Mouse (Mus musculus): ENCODE data around the gene P3h3.
"Not testable (repeated sequence)": the region's sequence is repeated elsewhere in the genome, so short reads cannot be mapped to it uniquely, and the experiment has no call there.

Gene P3h3

DNA sequence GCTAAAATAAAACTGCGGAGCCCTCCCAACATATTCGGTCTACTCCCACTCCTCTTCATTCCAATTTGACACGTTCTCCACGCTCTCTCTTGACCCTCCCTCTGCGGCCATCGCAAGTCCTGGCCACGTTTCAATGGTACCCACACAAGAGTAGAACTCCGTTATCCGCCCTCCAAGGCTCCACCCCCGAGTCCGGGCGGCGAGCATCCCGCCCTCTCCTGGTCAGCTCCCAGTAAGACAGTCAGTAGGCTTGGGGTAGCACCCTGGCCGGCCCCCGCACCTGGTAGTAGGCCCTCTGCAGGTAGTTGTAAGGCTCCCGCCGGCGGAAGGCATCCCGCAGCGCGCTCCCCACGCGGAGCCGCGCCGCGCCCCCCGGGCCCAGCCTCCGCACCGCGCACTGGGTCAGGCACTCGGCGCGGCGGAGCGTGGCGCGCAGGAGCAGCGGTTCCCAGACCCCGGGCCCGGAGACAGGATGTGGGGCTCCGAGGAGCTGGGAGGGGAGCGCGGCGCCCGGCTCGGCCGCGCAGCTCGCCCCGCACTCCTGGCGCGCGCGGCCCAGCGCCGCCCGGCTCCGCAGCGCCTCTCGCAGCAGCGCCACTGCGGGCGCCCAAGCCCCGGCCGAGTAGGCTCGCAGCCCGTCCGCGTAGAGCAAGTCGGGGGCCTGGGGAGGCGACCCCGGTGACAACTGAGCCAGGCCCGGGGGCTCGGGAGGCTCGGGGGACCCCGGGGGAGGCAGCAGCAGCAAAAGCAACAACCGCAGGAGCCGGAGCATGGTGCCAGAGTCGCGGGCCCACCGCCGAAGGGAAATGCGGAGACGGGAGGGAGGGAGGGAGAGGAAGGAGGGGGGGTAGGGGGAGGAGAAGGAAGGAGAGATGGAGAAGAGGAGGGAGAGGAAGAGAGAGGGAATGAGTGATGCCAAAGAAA, at the start of gene P3h3:
Gene P3h3 (minus strand): TSS at position 837 of the 924 bp plus-strand sequence.
- DNase-seq, result peak; percentile 62 to 72

DNA sequence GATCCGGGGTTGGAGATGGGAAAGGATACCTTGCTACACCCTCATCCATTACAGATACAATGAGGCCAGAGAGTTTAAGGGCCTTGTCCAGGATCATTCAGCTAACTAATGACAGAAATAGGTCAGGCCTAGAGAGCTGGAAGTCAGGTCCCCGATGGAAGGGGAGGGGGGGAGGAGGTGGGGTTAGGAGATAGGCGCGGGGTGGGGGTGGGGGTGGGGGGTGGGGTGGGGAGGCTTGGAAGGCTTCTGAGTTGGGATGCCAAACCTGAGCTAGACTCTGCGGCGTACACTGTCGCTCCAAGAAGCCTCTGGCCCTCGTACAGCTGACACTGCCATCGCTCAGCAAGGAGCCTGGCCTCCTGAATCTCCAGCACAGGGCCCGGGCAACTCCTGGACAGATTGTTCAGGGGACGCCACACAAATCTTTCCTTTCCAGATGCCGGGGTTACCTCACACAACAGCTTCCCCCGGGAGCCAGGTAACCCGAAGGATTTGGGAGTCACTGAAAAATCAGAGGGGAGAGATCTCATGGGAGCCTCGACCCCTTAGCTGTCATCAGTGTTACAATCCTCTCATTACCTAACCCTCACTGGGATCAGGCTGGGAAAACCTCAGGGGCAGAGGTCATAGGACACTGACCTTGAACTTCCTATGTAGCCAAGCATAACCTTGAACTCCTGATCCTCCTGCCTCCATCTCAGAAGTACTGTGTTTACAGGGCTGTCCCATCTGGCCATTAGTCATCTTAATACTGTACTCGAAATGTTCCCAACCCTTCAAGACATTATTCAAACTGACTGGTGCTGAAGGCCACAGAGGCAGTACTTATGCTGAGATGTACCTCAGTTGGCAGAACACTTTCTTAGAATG, 47.7 kb upstream of the P3h3 start:
- no peak for DNase-seq

DNA sequence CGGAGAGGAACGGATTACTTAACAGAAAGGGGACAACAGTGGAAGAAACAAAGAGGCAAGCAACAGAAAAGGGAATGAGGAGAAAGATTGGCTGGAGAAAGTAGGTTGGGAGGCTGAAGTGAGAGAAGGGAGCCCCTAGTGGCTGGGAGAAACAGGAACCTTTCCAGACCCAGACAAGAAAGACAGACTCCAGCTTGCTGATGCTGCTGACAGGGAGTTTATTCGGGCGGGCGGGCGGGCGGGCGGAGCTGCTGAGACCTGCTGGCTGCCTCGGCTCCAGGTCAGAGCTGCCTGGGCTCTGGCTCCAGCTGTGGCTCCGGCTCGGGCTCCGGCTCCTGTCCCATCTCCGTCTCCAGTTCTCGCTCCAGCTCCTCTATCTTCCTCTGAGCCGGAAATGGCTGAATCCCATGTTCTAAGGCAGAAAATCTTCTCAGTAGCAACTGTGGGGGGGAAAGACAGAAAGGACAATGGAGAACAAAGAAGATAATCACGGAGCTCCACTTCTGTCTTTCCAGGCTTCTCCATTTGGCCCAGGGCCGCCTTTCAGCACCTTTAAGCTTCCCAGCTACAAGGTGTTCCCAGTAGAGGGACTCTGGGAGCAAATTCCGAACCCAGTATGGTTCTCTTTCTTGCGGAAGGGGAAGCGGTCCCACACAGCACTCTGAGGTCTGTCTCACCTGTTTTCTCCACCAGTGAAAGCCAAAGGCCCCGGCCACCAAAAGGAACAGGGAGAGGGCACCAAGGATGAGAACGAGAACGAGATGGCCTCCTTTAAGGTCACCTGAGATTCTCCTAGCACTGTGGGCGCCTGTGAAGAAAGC, 46.8 kb upstream of the P3h3 start:
- no peak for DNase-seq

- DNase-seq, result peak; percentile 89 to 97
Observed at GRCm38 (mm10) chr6:124903580-124904151, 46.1 kb upstream of the P3h3 start.

GRCm38 (mm10) chr6:124901851-124902250, 44.3 kb upstream of the P3h3 start:
- no peak for DNase-seq

GRCm38 (mm10) chr6:124900801-124901480, 43.4 kb upstream of the P3h3 start:
- no peak for DNase-seq

DNA sequence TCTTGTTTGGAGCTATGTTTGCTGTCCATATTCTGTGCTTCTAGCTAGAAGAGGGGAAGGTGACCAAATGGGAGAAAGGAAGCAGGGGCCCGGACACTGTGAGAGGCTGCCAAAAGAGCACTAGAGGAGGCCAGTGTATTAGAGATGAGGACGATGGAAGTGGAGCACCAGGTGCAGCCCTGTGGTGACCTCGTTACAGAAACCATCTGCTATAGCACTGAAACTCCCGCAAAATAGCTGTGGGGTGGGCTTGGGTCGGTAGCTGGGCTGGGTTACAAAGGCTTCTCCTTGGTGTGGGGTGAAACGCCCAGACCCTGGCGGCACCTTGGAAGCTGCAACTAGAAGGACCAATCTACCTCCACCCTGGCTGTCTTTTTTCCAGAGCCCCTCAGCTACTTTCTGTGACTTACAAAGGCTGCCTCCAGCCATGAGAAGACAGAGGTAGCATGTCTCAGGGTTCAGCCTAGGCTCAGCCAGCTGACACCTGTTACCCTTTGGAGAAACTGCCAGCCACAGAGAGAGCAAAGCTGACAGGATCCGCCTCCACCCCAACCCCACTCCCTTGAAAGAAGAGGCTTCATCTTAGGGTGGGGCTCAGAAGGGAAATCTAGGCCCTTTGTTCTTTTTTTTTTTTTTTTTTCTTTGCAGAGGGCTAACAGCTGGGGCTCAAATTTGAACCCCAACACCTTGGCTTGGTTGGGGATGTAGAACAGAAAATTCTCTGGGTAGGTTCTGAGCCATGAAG, 42.7 kb upstream of the P3h3 start:
- no peak for DNase-seq

GRCm38 (mm10) chr6:124898359-124898758, 40.8 kb upstream of the P3h3 start:
- DNase-seq, result no peak

DNA sequence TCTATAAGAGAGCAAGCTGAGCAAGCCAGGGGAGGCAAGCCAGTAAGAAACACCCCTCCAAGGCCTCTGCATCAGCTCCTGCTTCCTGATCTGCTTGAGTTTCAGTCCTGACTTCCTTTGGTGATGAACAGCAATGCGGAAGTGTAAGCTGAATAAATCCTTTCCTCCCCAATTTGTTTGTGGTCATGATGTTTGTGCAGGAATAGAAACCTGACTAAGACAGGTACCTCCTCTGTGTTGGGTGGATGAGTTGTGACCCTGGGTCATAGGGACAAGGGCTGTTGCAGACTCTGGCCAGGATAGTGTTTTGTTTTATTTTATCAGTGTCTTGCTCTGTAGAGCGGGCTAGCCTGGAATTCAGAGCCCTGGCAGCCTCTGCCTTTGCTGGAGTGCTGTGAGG, 36.6 kb upstream of the P3h3 start:
- not testable (repeated sequence) for DNase-seq

DNA sequence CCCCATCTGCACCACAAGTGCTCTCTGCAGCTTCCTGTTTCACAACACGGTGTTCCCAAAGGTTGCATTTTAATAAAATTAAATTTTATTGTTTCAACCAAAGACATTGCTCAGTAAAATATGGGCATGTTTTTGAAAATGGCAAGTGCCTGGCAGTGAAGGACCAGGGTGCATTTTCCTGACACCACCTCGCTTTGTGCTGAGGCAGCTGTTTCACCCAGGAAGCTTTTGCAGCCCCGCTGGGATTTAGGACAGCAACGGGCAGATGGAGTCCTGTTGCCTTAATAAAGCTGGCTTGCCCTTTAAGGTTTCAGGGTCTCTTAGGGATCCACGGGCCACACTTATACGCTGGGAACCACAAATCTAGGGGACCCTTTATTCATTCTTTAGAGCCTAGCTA, 33.4 kb upstream of the P3h3 start:
- DNase-seq, result no peak

GRCm38 (mm10) chr6:124888555-124889125, 31.1 kb upstream of the P3h3 start:
- DNase-seq, result no peak

DNA sequence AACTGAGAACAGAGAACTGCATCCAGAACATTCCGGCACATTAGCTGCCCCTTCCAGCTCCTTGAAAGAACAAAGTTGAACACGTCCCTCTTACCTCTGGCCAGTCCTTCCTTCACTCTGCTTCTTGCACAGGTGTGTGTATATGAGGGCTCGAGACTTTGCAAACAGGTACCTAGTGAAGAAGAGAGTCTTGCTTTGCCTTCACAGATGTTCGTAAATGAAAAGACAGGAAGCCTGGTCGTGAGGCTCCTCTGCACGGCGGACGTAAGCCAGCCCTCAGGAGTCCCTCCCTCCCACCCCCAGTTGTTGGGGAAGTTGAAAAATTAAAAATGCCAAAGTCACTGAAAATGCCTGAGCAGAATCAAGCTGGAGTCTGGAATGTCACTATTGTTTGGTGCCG, 30.4 kb upstream of the P3h3 start, which contains the start of gene Cd4:
Gene Cd4 (minus strand): TSS at position 236 of the 400 bp plus-strand sequence.
- DNase-seq, result no peak

DNA sequence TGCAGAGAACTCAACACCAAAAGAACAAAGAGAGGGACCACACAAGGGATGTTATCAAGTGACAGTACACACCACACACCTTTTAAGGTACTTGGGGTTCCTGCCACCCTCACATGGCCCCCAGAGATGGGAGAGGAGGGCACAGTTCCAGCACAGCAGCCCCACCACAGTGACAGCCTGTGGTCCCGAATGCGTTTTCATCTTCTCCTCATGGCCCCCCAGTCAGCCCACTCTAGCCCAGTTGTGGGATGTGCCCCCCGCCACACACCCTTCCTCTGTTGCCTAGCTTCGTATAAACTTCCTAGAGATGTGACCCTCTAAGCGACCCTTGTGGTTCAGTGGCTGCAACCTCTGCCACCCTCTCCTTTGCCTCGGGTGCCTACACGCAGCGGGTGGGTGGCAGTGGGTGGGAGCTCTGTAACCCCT, 28.4 kb upstream of the P3h3 start:
- DNase-seq, result no peak

GRCm38 (mm10) chr6:124884714-124885500, 27.4 kb upstream of the P3h3 start:
- DNase-seq, result no peak

- DNase-seq, result no peak
Observed at GRCm38 (mm10) chr6:124883351-124883750, 25.8 kb upstream of the P3h3 start.

DNA sequence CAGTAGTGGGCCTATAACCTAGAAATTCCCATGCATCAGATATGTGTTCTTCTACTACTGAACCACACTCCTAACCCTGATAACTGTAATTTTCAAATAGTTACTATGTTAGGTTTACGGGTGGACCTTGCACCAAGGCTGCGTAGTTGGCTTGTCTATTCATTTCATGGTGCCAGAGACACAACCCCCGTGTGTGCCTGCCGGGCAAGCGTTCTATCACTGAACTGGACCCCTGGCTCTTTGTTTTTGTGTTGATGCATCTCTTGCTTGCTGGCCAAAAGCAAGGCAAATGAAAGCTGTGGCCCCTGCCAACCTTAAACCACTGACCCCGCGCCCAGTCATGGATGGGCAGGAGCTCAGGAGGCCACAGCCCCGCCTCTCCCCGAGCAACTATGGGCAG, 24.3 kb upstream of the P3h3 start:
- DNase-seq, result no peak

DNA sequence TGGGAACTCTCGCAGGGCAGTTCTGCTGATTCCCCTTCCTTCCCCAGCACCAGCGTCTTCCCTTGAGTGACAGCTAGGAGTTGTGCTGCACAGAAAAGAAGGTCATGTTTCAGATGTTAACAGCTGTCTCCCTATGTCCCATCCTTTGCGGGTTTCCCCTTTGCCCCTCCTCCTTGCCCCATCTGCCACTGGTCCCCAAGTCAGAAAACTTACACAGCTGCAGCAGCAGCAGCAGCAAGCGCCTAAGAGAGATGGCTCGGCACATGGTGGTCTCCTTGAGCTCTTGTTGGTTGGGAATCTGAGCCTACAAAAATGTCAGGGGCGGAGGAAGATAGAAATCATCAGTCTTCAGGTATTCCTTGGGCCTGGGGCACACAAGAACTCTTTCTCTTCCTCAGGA, 21.8 kb upstream of the P3h3 start:
- no peak for DNase-seq

- DNase-seq, result no peak
Observed at GRCm38 (mm10) chr6:124874348-124874747, 16.8 kb upstream of the P3h3 start.

DNA sequence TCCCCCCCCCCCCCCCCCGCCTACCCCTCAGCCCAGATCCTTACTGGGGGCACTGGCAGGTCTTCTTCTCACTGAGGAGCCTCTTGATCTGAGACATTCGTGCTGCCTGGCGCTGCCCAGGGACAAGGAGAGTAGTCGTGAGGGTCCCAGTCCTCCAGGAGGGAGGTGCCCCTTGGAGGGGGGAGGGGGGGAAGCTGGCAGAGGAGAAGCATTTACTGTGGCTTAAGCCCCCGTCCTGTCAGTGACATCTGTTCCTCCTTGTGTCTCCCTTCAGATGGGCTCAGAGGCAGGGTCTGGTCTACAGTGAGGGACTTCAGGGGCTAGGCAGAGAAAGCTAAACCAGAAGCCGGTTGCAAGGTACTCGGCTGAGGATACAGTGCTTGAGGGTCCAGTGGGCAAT, 9.0 kb upstream of the P3h3 start:
- DNase-seq, result no peak

Data from spleen, adult 18-20 months (tissue).